Mouse (Mus musculus) neural tube, embryonic 15.5 days (tissue): Measurements from ENCODE around the gene Svs3a. TPM values are rescaled to one million over a fixed set of nuclear protein-coding genes. Genes with fewer than 3 reads are reported as not detected.
"Not testable (repeated sequence)": the region's sequence is repeated elsewhere in the genome, so short reads cannot be mapped to it uniquely, and the experiment has no call there.

Source experiments
- ATAC-seq: fragments of 200-750 bp; cut with Nextera tagmentation; 2 replicates; pipeline ENCODE4 v1.8.0; 2017; ENCODE audit warnings: mild to moderate bottlenecking, moderate TSS enrichment, moderate library complexity; ENCODE audit not compliant: low FRiP score
- H3K27ac ChIP-seq: fragments of 300-500 bp; sonication (generic); replicated peaks from 2 replicates; pipeline ENCODE4 v1.5.1; 2015; ENCODE audit warnings: mild to moderate bottlenecking, inconsistent platforms
- H3K27me3 ChIP-seq: fragments of 300-500 bp; sonication (generic); replicated peaks from 2 replicates; pipeline ENCODE4 v1.6.1; 2015; ENCODE audit warnings: inconsistent platforms
- H3K36me3 ChIP-seq: fragments of 300-500 bp; sonication (generic); 2 replicates; pipeline ENCODE4 v1.6.1; 2015; ENCODE audit warnings: inconsistent platforms
- H3K4me1 ChIP-seq: fragments of 300-500 bp; sonication (generic); 2 replicates; pipeline ENCODE4 v1.6.1; 2015; ENCODE audit warnings: inconsistent platforms
- H3K4me2 ChIP-seq: fragments of 300-500 bp; sonication (generic); 2 replicates; pipeline ENCODE4 v1.6.1; 2015; ENCODE audit warnings: inconsistent platforms, mild to moderate bottlenecking, moderate library complexity
- H3K4me3 ChIP-seq: fragments of 300-500 bp; sonication (generic); replicated peaks from 2 replicates; pipeline ENCODE4 v1.5.1; 2015; ENCODE audit warnings: mild to moderate bottlenecking, inconsistent platforms
- H3K9ac ChIP-seq: fragments of 300-500 bp; sonication (generic); replicated peaks from 2 replicates; pipeline ENCODE4 v1.6.1; 2015; ENCODE audit warnings: mild to moderate bottlenecking, inconsistent platforms
- H3K9me3 ChIP-seq: fragments of 300-500 bp; sonication (generic); replicated peaks from 2 replicates; pipeline ENCODE4 v1.6.1; 2016; ENCODE audit warnings: inconsistent platforms
- WGBS: fragments of 180-500 bp; shearing (Covaris S2); methylation state at CpG from one replicate; pipeline ENCODE4 v1.1.7; 2015; ENCODE audit warnings: mixed read lengths; 5-methylcytosine and 5-hydroxymethylcytosine counted together
- polyA plus RNA-seq: library from polyadenylated mRNA; unstranded; fragments of >200 nt; fragmentation: Nextera tagmentation; extraction: Ambion mirVana; gene quantifications from 2 replicates; pipeline ENCODE4 v1.2.1, GENCODE M21; 2015

Gene Svs3a
- not detected in 2 replicates for polyA plus RNA-seq

GRCm38 (mm10) chr2:164288968-164289367, at the start of gene Svs3a:
Svs3a (plus strand) TSS chr2:164289268.
- H3K4me1 ChIP-seq, result not testable (repeated sequence)

GRCm38 (mm10) chr2:164256540-164256939, 32.5 kb upstream of the Svs3a start, which contains the start of gene Svs3b:
Svs3b (minus strand) TSS chr2:164256640.
- not testable (repeated sequence) for ATAC-seq, H3K9ac ChIP-seq, H3K4me2 ChIP-seq, H3K9me3 ChIP-seq, H3K27me3 ChIP-seq, H3K4me1 ChIP-seq, H3K4me3 ChIP-seq, H3K36me3 ChIP-seq, H3K27ac ChIP-seq
- WGBS, result 44% methylated on average over 1 of the region's 1 CpGs

More at GRCm38 (mm10) chr2:164288968-164289367, at the start of gene Svs3a:
- not testable (repeated sequence) for H3K9ac ChIP-seq, ATAC-seq, H3K4me3 ChIP-seq, H3K27ac ChIP-seq, H3K9me3 ChIP-seq, H3K4me2 ChIP-seq, H3K36me3 ChIP-seq, H3K27me3 ChIP-seq
- 35% methylated on average over 1 of the region's 1 CpGs for WGBS

- no peak for ATAC-seq
- no peak within 1 kb of the TSS for H3K27ac ChIP-seq
- no peaks in the 10 kb centered on the region for H3K4me1 ChIP-seq
- no peak within 1 kb of the TSS for H3K4me3 ChIP-seq
- no peak within 1 kb of the TSS for H3K9ac ChIP-seq
- H3K36me3 ChIP-seq, result no peaks in the 10 kb centered on the region
- no peaks in the 10 kb centered on the region for H3K27me3 ChIP-seq
- no peak within 1 kb of the TSS for H3K4me2 ChIP-seq
- WGBS, result 96% methylated on average over 4 of the region's 4 CpGs
- H3K9me3 ChIP-seq, result no peaks in the 10 kb centered on the region
Observed at GRCm38 (mm10) chr2:164278359-164278758, 10.7 kb upstream of the Svs3a start, which contains the start of gene Svs4. Svs4 (minus strand) TSS chr2:164278459.

GRCm38 (mm10) chr2:164312599-164312998, 23.5 kb downstream of the Svs3a start:
- Histone ChIP-seq H3K4me3 (no peak overlapping the region), H3K9me3 (no peaks in the 10 kb centered on the region), H3K27me3 (no peaks in the 10 kb centered on the region), H3K4me1 (no peaks in the 10 kb centered on the region), H3K9ac (no peak overlapping the region), H3K4me2 (no peak overlapping the region), H3K27ac (no peak overlapping the region), H3K36me3 (no peaks in the 10 kb centered on the region)
- ATAC-seq, result no peak
- WGBS, result 94% methylated on average over 5 of the region's 5 CpGs

- not testable (repeated sequence) for H3K4me1 ChIP-seq, H3K27ac ChIP-seq, H3K27me3 ChIP-seq, H3K9ac ChIP-seq, H3K4me3 ChIP-seq, H3K4me2 ChIP-seq, H3K9me3 ChIP-seq, ATAC-seq, H3K36me3 ChIP-seq
Observed at GRCm38 (mm10) chr2:164315460-164315859, 26.4 kb downstream of the Svs3a start.

GRCm38 (mm10) chr2:164316451-164316850, 27.4 kb downstream of the Svs3a start, which contains the start of gene Svs6:
Svs6 (plus strand) TSS chr2:164316751.
- not testable (repeated sequence) for H3K27me3 ChIP-seq, H3K9ac ChIP-seq, H3K4me2 ChIP-seq, ATAC-seq, H3K4me3 ChIP-seq, H3K9me3 ChIP-seq, H3K27ac ChIP-seq, H3K4me1 ChIP-seq, H3K36me3 ChIP-seq
- 75% methylated on average over 1 of the region's 1 CpGs for WGBS

- WGBS, result 90% methylated on average over 6 of the region's 6 CpGs
- Histone ChIP-seq H3K4me1 (no peaks in the 10 kb centered on the region), H3K4me2 (no peak overlapping the region), H3K36me3 (no peaks in the 10 kb centered on the region), H3K27me3 (no peaks in the 10 kb centered on the region), H3K9me3 (no peaks in the 10 kb centered on the region), H3K27ac (no peak overlapping the region), H3K4me3 (no peak overlapping the region), H3K9ac (no peak overlapping the region)
- no peak for ATAC-seq
Observed at GRCm38 (mm10) chr2:164320983-164321382, 31.9 kb downstream of the Svs3a start.

GRCm38 (mm10) chr2:164332440-164332839, 43.4 kb downstream of the Svs3a start, which contains the start of gene Svs5:
Svs5 (plus strand) TSS chr2:164332740.
- not testable (repeated sequence) for H3K4me3 ChIP-seq, H3K27me3 ChIP-seq, H3K36me3 ChIP-seq, H3K27ac ChIP-seq, H3K4me1 ChIP-seq, ATAC-seq, H3K4me2 ChIP-seq, H3K9ac ChIP-seq, H3K9me3 ChIP-seq
- 80% methylated on average over 3 of the region's 3 CpGs for WGBS

Other genes starting within 250 kb of the Svs3a start
- 15.4 and 19.0 TPM in 2 replicates for gene Stk4, start 218.9 kb upstream of the Svs3a start, polyA plus RNA-seq
- 49.5 and 53.9 TPM in 2 replicates for gene Tomm34, start 218.1 kb upstream of the Svs3a start, polyA plus RNA-seq
- gene Kcns1, start 118.2 kb upstream of the Svs3a start, polyA plus RNA-seq, result 1.8 and 2.4 TPM in 2 replicates
- not detected in 2 replicates for gene Wfdc5, start 106.5 kb upstream of the Svs3a start, polyA plus RNA-seq
- gene Wfdc12, start 98.7 kb upstream of the Svs3a start, polyA plus RNA-seq, result not detected in 2 replicates
- gene Wfdc15a, start 89.1 kb upstream of the Svs3a start, polyA plus RNA-seq, result not detected in 2 replicates
- 2.5 TPM in 1 of 2 replicates, not detected in the other for gene Wfdc15b, start 67.6 kb upstream of the Svs3a start, polyA plus RNA-seq
- not detected in 2 replicates for gene Svs2, start 50.8 kb upstream of the Svs3a start, polyA plus RNA-seq
- gene Svs3b, start 32.6 kb upstream of the Svs3a start, polyA plus RNA-seq, result not detected in 2 replicates
- not detected in 2 replicates for gene Svs4, start 10.8 kb upstream of the Svs3a start, polyA plus RNA-seq
- not detected in 2 replicates for gene Svs6, start 27.5 kb downstream of the Svs3a start, polyA plus RNA-seq
- not detected in 2 replicates for gene Svs5, start 43.5 kb downstream of the Svs3a start, polyA plus RNA-seq
- 0.36 and 0.43 TPM in 2 replicates for gene Slpi, start 99.8 kb downstream of the Svs3a start, polyA plus RNA-seq
- gene Rbpjl, start 113.9 kb downstream of the Svs3a start, polyA plus RNA-seq, result 0.17 and 0.61 TPM in 2 replicates
- gene Matn4, start 115.9 kb downstream of the Svs3a start, polyA plus RNA-seq, result 8.5 and 11.1 TPM in 2 replicates
- 9.0 and 26.2 TPM in 2 replicates for gene Sdc4, start 154.6 kb downstream of the Svs3a start, polyA plus RNA-seq
- gene Sys1, start 167.7 kb downstream of the Svs3a start, polyA plus RNA-seq, result 86.8 and 92.7 TPM in 2 replicates
- 4.5 and 5.8 TPM in 2 replicates for gene Gm20458, start 171.7 kb downstream of the Svs3a start, polyA plus RNA-seq
- gene Trp53tg5, start 184.5 kb downstream of the Svs3a start, polyA plus RNA-seq, result not detected in 2 replicates
- gene Dbndd2, start 196.8 kb downstream of the Svs3a start, polyA plus RNA-seq, result 22.2 and 25.3 TPM in 2 replicates
- 88.8 and 92.2 TPM in 2 replicates for gene Pigt, start 208.3 kb downstream of the Svs3a start, polyA plus RNA-seq